Mouse (Mus musculus) lung, adult 18-20 months (tissue): ENCODE measurements around the gene Actbl2.

Experiments used
- DNase-seq, 2 experiments: peaks; one replicate each; pipeline ENCODE4 v3.0.0; 2022; ENCODE audit warnings: mixed read lengths in 2 of 2

The Actbl2 gene

GRCm38 (mm10) chr13:111271868-111272267, 17.1 kb downstream of the Actbl2 start:
- no peak for DNase-seq

- peak; percentile 43 to 53 for DNase-seq
Observed at GRCm38 (mm10) chr13:111286461-111287385, 31.9 kb downstream of the Actbl2 start.

- DNase-seq = no peak
Observed at GRCm38 (mm10) chr13:111291161-111291957, 36.5 kb downstream of the Actbl2 start.

- peak; percentile 11 to 35 for DNase-seq
Observed at GRCm38 (mm10) chr13:111291958-111292493, 37.2 kb downstream of the Actbl2 start.

GRCm38 (mm10) chr13:111293478-111293877, 38.7 kb downstream of the Actbl2 start:
- no peak for DNase-seq

GRCm38 (mm10) chr13:111294965-111295494, 40.2 kb downstream of the Actbl2 start:
- no peak for DNase-seq

GRCm38 (mm10) chr13:111296029-111296428, 41.2 kb downstream of the Actbl2 start:
- no peak for DNase-seq

- DNase-seq = no peak
Observed at GRCm38 (mm10) chr13:111297614-111298013, 42.8 kb downstream of the Actbl2 start.

GRCm38 (mm10) chr13:111299145-111299713, 44.4 kb downstream of the Actbl2 start:
- no peak for DNase-seq

GRCm38 (mm10) chr13:111300846-111301245, 46.0 kb downstream of the Actbl2 start:
- no peak for DNase-seq

GRCm38 (mm10) chr13:111301431-111301830, 46.6 kb downstream of the Actbl2 start:
- no peak for DNase-seq

GRCm38 (mm10) chr13:111304194-111304593, 49.4 kb downstream of the Actbl2 start:
- no peak for DNase-seq

- no peak for DNase-seq
Observed at GRCm38 (mm10) chr13:111304736-111305135, 49.9 kb downstream of the Actbl2 start.
